Mouse (Mus musculus) adrenal gland, postnatal 10 days (tissue): ENCODE results near the gene Fabp6. TPM values are rescaled to one million over a fixed set of nuclear protein-coding genes. Genes with fewer than 3 reads are reported as not detected.

Source experiments
- DNase-seq: peaks from one replicate; pipeline ENCODE4 v3.0.0; 2021; ENCODE audit warnings: mixed read lengths
- total RNA-seq, 2 experiments: library from RNA; stranded (reverse); gene quantifications; 2 replicates each; pipeline ENCODE4 v1.2.3; 2021

Fabp6 gene
- total RNA-seq, 2 experiments from 2014 or later, result not detected

DNA sequence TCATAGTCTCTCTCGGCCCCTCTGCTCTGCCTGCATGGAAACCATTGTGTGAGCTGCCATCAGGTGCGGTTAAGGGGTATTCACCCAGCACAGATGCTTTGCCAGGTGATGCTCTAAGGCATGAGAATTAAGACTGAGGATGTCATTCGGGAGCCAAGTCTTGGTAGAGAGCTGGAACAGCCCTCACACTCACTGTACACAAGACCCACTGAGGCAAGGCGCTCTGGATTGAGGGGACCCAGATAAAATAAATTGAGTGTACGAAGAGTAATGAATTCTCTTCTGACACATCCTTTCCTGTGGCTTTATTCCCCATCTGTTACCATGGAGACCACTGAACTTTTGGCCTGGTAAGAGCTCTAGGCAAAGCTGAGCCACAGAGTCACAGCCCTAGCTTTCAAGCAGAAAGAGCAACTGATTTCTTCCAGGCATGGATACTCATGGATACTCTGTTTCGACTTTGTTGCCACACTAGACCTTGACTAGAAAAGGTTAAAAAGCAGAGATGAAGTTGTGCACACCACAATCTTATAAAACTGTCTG, 11.7 kb downstream of the Fabp6 start:
- DNase-seq, result no peak

DNA sequence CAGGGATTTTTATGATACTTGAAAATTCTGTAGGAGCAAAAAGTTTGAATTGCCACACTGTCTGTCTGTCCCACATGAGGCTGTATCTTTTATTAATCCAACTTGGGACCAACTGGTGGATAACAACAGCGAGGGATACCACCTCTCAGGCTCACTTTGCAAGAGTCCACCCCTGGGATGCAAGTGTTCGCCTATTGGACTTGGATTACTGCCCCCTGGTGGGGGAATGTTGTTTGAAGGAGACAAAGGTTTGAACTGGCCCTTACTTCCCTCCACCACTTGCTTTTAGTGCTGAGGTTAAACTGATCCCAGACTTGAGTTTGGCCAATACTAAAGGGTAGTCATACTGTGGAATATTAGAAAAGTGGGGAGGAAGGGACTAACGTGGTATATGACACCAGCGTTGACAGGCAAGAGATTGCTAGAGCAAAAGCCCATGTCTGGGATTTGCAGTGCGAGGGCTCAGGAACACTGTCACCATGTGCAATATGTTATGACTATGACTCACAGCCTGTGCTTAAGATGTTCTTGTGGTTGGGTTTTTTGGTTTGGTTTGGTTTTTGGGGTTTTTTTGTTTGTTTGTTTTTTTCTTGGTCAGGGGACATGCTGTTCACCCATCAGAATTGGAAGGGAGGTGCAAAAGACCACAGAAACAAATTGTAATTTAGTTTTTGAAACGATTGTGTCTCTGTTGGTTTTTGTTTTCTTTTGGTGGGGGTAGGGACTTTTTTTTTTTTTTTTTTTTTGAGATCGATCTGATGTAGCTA, 14.8 kb downstream of the Fabp6 start, which contains the start of gene 4933415A04Rik:
TSS of gene 4933415A04Rik (plus strand) at position 717 of the 767 bp plus-strand sequence.
- DNase-seq, result peak; percentile 89

DNA sequence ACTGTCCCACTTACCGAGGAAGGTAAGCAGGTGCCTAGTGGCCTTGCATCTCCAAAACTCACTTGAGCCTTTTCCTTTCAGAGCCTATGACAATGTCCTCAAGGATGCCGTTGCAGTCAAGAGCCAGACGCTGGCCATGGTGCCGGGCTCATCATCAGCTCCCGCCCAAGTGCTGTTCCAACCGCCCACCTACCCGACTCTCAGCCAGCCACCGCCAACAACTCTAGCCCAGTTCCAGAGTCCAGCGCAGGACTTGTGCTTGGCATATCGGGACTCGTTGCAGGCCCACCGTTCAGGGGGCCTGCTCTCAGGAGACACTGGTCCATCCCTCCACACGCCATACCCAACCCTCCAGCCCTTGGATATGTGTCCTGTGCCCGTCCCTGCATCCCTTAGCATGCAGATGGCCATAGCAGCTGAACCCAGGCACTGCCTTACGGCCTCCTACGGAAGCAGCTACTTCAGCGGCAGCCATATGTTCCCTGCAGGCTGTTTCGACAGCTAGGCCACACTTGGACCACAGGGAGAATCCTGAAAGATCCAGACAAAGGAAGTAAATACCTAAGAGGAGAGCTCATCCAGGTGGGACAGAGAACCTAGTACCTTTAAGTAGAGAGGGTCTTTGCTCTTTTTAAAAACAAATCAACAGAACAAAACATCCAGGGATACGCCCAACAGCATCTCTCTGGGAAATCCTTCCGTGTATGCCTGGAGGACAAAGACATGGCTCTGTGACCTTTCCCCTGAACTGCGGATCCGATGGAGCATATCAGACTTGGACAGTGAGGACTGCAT, 15.9 kb downstream of the Fabp6 start:
- DNase-seq, result no peak

DNA sequence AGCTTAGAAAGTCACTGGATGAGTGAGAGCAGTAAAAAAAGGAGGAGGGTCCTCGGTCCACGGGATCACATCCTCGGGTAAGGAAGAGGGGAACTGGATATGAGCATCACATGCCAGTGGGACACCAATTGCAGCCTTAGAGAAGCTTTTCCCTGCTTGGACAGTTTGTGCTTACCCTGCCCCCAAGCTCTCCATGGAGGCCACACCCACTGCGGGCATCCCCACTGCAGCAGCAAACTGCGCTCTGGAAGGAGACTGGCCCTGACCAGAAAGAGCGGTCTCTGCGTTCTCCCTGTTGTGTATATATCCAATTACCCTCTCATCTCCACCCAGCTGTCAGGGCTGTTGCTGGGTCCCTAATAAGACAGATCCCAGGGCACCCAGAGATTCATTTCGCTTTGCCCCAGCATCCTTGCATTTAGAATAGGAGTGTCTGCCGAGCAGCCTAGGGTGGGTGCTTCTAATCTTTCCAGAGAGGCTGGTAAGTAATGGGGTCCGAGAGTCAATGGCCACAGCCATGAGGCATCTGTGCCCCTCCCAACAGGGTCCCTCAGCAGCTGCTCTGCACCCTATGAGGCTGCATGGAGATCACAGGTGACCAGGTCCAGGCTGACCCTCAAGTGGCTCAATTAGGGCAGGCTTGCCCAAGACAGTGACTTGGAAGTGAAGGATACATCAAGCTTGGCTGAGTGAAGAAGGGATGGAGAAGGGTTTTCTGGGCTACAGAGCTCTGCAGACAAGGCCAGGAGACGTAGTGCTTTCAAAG, 23.4 kb downstream of the Fabp6 start:
- no peak for DNase-seq

DNA sequence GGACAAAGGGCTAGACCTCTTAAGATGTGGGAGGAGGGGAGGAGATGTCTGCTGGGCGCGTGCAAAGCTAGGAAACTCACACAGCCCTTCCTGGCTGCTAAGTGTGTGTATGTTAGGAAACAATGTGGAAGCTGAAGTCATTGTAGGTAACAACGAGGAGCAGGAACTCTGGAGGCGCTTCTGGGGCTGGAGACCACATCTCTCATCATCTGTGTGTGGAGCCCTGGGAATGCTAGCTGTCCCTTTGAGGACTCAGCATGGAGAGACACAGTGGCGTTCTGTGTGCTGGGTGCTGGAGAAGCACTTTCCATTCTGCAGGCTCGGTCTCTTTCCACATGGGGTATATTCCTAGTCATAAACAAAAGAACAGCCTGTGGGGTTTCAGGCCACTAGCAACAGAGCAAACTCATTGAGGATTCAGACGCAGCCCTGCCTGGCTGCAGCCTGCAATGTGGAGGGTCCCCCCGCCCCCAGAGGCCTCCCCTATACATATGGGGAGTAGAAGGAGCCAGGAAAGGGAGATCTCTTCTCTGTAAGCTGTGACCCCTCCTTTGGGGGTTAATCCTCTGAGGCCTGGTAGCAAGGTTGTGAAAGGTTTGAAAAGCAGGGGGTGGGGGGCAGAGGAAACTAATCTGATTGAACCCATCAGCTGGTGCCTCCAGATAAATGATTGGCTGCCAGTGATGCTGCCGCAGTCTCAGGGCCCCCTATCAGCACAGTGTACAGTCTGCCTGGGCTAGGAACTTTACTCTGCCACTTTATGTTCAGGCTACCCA, 25.8 kb downstream of the Fabp6 start:
- no peak for DNase-seq

DNA sequence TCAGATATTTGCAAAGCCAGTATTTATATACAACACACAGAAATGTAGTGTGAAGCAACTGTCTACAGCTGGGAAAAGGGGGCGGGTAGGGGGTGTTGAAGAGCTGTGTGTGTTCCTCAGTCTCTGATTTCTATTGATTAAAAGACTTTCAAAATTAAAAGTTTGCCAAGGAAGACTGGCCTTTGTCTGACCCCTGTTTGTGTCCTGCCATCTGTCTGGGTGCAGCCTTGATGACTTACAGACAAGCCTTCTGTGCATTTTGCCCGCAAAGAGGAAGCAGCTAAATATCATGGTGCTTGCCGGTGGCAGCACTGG, 26.3 kb downstream of the Fabp6 start:
- DNase-seq, result no peak

DNA sequence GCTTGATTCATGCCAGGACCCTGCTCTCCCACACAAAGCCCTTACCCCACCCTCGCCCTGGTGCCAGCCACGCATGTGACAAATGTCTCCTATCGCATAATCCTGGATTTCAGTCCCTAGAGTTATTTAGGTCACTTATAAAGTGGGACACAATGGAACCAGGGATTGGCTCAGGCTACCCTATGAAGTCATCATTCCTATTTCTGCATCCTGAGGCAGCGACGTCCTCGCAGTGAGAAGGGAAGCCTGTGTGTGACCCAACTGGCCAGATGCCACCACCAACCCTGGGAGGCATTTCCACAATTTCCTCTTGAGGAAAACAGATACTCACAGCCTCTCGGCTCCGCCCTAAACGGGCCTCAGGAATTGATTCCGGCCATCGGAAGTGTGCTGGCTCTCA, 31.7 kb downstream of the Fabp6 start:
- peak; percentile 77 for DNase-seq

DNA sequence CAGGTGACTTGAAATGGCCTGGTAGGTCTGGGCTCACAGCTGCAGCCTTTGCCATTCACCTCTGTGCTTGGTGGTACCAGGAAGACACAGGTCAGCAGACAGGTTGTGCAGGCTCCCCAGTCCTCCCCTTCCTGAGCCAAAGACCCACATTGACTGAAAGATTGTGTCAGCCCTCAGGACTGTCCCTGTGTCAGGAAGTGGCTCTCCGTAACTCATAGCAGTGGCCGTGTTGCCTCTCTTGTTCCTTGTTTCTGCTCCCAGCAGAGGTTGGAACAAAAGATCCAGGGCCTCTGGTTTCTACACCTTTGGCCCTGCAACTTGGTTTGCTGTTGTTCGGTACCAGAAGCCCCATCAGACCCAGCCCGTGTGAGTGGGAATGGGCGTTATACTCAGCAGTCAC, 32.2 kb downstream of the Fabp6 start:
- DNase-seq, result no peak

DNA sequence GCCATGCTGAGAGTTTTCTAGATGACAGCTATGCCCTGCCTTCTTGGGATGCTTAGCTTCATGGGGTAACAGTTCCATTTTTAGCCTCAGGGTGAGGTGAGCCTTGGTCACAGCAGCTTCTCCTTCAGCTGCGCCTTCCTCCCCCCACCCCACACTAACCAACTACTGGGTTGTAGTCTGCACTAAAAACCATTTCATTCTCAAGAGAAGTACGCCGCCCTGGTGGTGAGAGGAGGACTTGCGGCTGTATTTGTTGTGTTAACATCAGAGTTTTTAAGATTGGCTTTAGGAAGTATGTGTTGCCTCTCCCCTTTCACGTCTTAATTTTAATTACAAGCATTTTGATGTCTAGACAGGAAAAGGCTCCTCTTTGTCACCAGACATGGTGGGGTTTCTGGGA, 33.1 kb downstream of the Fabp6 start:
- peak; percentile 43 for DNase-seq

DNA sequence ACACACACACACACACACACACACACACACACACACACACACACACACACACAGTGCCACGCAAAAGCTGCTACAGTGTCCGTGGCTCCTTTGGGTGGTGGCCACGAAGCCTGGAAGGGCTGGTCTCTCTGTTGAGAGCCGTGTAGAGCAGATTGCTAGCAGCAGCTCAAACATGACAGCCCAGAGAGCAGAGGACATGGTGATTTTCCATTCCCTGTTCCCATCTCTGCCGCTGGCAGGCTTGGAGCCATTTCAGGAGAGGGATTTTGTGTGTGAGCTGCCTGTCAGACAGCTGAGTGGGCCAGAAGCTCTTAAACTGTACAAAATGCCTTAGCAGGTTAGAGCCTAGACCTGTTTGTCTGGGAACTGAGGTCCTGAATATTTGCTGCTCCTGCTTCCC, 34.6 kb downstream of the Fabp6 start:
- DNase-seq, result no peak

DNA sequence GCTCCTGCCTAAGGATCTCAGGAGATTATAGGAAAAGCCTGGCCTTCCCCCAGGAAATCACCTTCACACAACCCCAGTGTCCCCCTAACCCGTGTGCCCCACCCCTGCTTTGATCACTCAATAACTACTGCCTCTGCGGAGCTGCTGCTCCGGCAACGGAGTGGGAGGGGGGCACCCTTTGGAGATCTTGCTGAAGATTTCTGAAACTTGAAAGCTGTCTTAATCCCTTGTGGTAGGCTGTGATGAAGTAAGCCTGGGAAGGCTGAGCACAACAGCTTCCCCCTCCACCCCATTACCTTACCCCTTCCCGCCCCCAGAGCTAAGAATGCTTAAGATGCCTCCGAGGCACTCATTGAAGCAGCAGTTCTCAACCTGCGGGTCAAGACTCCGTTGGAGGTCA, 35.5 kb downstream of the Fabp6 start:
- no peak for DNase-seq

DNA sequence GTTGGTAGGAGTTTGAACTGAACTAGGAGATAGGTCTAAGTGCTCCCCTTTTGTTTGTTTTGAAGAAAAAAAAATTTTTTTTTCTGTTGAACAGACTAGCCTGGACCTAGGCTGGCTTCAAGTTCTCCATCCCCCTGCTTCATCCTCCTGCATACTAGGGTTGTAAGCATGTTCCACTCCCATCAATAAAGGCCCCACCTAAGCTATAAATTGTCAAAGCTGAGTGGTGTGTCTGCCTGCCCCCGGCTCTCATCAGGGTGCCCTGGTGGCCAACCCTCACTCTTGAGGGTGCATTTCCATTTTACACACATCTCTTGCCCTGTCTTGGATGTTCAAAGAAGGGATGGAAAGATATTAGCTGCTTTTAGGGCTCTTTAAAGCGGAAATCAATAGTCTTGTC, 35.9 kb downstream of the Fabp6 start:
- DNase-seq, result no peak

DNA sequence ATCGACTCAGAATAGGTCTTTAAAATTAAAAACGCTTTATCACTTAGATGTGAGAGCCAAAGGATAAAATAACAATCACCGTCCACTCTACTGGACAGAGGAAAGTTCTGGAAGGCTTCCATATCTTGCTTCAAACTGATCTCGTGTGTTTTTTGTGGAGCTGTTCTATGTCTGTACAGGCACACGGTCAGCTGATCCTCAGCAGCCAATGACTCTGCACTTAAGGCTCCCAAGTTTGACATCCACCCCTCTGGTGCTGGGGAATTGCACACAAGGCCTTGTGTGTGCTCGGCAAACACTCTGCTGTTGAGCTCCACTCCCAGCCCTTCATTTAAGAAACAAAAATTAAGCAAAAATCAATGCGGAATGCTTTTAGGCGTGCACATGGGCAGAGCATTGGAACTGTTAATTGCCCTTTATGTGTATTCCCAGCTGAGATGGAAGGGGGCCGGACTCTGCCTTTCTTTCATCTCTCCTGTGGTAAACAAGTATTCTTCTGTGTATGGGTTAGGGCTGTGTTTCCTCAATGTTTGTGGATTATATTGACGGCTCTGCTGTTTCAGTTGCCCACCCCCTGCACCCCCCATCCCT, 37.6 kb downstream of the Fabp6 start:
- DNase-seq, result no peak

DNA sequence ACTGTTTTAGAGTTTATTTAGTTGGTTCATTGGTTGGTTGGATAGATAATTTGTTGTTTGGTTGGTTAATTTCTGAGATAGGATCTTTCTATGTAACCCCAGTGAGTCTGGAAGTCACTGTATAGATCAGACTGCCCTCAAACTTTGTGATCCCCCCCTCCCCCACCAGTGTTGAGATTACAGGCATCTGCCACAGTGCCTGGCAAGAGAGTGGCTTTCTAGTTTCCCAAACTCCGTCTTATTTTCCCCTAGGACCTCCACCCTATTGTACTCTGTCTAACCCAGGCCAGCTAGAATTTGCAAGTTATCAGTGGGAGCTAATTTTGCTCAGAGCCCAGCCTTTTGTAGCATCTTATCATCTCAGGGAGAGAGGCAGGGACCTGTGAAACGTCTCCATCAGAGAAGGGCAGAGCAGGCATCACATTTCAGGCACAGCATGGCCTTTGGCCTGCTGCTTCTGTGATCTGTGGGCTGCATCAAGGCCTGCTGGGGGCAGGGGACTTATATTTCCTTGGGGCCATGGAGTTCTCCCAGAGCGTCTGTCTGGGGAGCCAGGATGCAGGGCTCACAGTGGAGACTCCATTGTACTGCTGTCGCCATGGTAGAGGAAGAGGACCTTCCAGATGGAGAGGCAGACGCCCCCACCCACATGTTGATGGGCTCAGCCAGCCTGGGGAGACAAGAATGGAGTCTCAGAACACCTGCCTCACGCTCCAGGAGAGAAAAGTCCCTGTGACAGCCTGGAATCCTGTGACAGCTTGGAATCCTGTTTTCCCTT, 41.6 kb downstream of the Fabp6 start:
- no peak for DNase-seq

DNA sequence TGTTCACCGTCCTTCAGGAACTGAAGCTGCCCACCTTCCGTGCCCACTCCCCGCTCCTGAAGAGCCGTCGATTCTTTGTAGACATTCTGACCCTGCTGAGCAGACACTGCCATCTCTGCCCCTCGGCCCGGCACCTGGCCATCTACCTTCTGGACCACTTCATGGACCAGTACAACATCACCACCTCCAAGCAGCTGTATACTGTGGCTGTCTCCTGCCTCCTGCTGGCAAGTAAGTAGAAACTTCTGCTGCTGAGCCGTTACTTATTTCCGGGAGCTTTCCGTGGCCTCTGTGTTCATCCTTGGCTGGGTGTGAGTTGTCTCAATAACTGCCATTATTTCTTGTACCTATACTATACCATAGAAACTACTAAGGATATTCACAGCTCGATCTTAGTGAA, 44.8 kb downstream of the Fabp6 start:
- DNase-seq, result no peak

DNA sequence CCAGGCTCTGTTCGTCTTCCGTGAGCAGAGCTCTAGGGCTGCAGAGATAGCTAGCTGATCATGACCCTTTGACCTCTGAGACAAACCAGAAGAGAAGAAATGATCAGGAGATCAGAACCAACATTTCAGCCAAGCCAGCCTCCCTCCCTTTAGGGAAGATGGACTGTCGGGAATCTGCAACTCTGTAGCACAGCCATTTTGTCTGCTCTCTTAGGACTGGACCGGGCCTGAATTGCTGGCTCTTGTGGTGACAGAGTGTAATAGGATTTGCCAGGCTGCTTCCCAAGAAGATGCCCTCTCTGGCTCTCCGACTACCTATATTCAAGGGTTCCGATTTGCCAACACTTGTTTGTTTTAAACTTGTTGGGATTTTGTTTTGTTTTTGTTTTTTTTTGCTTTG, 48.7 kb downstream of the Fabp6 start:
- DNase-seq, result no peak

DNA sequence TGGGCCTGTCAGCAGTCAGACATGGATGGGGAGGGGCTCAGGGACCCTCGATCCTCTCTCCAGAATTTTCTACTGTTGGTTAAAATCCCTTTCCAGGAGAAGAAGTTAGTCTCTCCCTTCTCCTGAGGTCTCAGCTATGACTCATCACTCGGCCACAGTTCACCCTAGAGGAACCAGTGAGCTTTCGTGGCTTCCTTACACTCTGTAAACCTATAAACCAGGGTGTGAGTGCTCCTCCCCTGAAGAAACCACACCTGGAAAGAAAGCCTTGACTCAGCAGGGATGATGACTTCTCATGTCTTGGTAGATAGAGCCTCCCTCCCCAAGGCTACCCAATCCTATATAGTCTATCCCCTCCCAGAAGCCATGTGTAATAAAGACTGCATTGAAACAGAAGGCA, 49.6 kb downstream of the Fabp6 start:
- DNase-seq, result no peak

DNA sequence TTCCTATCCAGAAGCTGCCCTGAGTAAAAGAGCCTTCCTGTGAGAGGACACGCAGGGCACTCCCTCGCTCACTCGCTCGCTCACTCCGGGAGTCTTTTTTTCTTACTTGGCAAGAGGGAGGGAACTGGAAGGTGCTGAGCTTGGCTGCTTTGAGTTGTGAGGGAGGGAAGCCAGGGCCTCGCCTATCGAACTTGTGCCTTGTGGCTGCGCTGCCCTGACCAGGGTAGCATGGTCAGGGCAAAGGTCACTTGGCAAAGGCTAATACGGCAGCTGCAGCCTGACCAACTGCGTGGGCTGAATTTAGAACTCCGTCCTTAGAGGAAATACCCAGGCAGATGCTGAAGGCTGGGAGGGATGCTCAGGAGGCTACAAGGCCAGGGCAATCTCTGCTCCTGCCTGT, 51.6 kb downstream of the Fabp6 start:
- peak; percentile 68 for DNase-seq

DNA sequence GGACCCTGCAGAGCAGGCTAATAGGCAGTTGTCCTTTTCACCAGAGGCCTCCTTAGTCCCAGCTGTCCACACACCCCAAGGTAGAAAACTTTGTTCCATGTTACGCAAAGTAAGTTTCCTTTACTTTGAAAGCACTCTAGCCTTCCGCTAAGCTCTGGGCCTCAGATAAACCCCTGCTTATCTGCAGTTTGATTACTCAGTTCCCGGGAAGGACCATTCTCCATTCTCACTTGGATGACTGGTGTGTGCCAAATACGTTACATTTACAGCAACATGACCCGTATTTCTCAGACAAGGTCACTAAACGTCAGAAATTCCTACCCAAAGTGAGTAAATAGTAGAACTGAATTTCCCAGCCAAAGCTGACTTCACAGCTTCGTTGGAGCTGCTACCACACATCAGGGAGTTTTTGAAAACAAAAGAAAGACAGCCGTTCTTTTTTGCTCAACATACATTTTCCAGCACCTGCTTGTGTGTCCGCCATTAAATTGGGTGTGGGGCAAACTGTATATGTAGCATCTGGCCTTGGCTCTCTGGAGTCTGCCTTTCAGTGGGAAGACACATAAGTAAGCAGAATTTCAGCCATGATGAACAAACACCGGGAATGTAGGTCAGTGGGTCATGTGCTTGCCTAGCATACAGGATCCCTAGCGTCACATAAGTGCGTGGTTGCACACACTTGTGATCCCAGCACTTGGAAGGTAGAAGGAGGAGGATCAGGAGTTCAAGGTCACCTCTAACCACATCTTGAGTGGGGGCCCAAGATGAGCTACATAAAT, 52.5 kb downstream of the Fabp6 start:
- DNase-seq, result peak; percentile 39

DNA sequence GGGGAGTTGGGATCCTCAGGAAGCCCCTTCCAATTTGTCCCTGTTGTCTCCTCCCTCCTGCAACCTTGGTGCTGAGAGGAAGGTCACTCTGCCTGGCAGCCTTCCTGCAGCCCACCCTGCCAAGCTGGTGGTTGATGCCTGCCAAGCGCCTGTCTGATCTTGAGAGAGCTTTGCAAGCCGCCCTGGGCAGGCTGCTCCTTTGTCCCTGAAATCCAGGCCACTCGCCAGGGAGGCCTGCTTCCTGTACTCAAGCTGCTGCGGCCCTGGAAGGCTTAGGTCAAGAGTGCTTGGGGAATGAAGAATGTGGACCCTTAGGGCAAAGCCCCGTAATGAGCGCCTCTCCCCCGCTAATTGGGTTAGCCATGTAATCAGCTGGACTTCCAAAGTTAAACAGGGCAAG, 53.2 kb downstream of the Fabp6 start:
- DNase-seq, result peak; percentile 86
